Mouse (Mus musculus): ENCODE measurements around the gene Slu7. TPM values are rescaled to one million over a fixed set of nuclear protein-coding genes. Genes with fewer than 3 reads are reported as not detected.

Slu7 gene
- total RNA-seq, 1 experiment from 2014 or later, result 184 TPM

- ATAC-seq (replicated peaks; ENCODE audit: insufficient number of reproducible peaks, low FRiP score, low TSS enrichment, poor library complexity, severe bottlenecking), result peak; percentile 60; the same call in 1 of the 2 replicates
Measured at GRCm38 (mm10) chr11:43412771-43413451, 20.6 kb upstream of the Slu7 start.

- no peak for ATAC-seq (replicated peaks; ENCODE audit: insufficient number of reproducible peaks, low FRiP score, low TSS enrichment, poor library complexity, severe bottlenecking)
Measured at GRCm38 (mm10) chr11:43417201-43417600, 16.3 kb upstream of the Slu7 start.

GRCm38 (mm10) chr11:43424386-43424785 is 9.2 kb upstream of the Slu7 start:
- no peak for ATAC-seq (replicated peaks; ENCODE audit: insufficient number of reproducible peaks, low FRiP score, low TSS enrichment, poor library complexity, severe bottlenecking)

GRCm38 (mm10) chr11:43425166-43425709 is 8.3 kb upstream of the Slu7 start:
- no peak for ATAC-seq (replicated peaks; ENCODE audit: insufficient number of reproducible peaks, low FRiP score, low TSS enrichment, poor library complexity, severe bottlenecking)

- peak; percentile 99 for ATAC-seq (replicated peaks; ENCODE audit: insufficient number of reproducible peaks, low FRiP score, low TSS enrichment, poor library complexity, severe bottlenecking)
Measured at GRCm38 (mm10) chr11:43425824-43426413, 7.6 kb upstream of the Slu7 start, which contains the start of gene Pttg1. Pttg1 (minus strand) TSS chr11:43426251.

- ATAC-seq (replicated peaks; ENCODE audit: insufficient number of reproducible peaks, low FRiP score, low TSS enrichment, poor library complexity, severe bottlenecking), result no peak
Measured at GRCm38 (mm10) chr11:43426414-43426884, 7.1 kb upstream of the Slu7 start.

GRCm38 (mm10) chr11:43434024-43434407 is 472 bp downstream of the Slu7 start:
- ATAC-seq (replicated peaks; ENCODE audit: insufficient number of reproducible peaks, low FRiP score, low TSS enrichment, poor library complexity, severe bottlenecking), result 0 out of 2 replicates have a peak, but pooled peaks have one; percentile 7

GRCm38 (mm10) chr11:43441121-43441520 is 7.6 kb downstream of the Slu7 start:
- no peak for ATAC-seq (replicated peaks; ENCODE audit: insufficient number of reproducible peaks, low FRiP score, low TSS enrichment, poor library complexity, severe bottlenecking)

GRCm38 (mm10) chr11:43443183-43443582 is 9.6 kb downstream of the Slu7 start:
- ATAC-seq (replicated peaks; ENCODE audit: insufficient number of reproducible peaks, low FRiP score, low TSS enrichment, poor library complexity, severe bottlenecking), result no peak

GRCm38 (mm10) chr11:43449916-43450315 is 16.4 kb downstream of the Slu7 start:
- ATAC-seq (replicated peaks; ENCODE audit: insufficient number of reproducible peaks, low FRiP score, low TSS enrichment, poor library complexity, severe bottlenecking), result no peak

- ATAC-seq (replicated peaks; ENCODE audit: insufficient number of reproducible peaks, low FRiP score, low TSS enrichment, poor library complexity, severe bottlenecking), result no peak
Measured at GRCm38 (mm10) chr11:43451322-43451721, 17.8 kb downstream of the Slu7 start.

GRCm38 (mm10) chr11:43452266-43452665 is 18.7 kb downstream of the Slu7 start:
- ATAC-seq (replicated peaks; ENCODE audit: insufficient number of reproducible peaks, low FRiP score, low TSS enrichment, poor library complexity, severe bottlenecking), result no peak

GRCm38 (mm10) chr11:43463204-43463603 is 29.7 kb downstream of the Slu7 start:
- no peak for ATAC-seq (replicated peaks; ENCODE audit: insufficient number of reproducible peaks, low FRiP score, low TSS enrichment, poor library complexity, severe bottlenecking)

- ATAC-seq (replicated peaks; ENCODE audit: insufficient number of reproducible peaks, low FRiP score, low TSS enrichment, poor library complexity, severe bottlenecking), result no peak
Measured at GRCm38 (mm10) chr11:43470118-43470517, 36.6 kb downstream of the Slu7 start.

GRCm38 (mm10) chr11:43470881-43471820 is 37.6 kb downstream of the Slu7 start:
- ATAC-seq (replicated peaks; ENCODE audit: insufficient number of reproducible peaks, low FRiP score, low TSS enrichment, poor library complexity, severe bottlenecking), result no peak

- ATAC-seq (replicated peaks; ENCODE audit: insufficient number of reproducible peaks, low FRiP score, low TSS enrichment, poor library complexity, severe bottlenecking), result no peak
Measured at GRCm38 (mm10) chr11:43473115-43473514, 39.6 kb downstream of the Slu7 start.

GRCm38 (mm10) chr11:43473635-43474224 is 40.2 kb downstream of the Slu7 start:
- ATAC-seq (replicated peaks; ENCODE audit: insufficient number of reproducible peaks, low FRiP score, low TSS enrichment, poor library complexity, severe bottlenecking), result no peak

- no peak for ATAC-seq (replicated peaks; ENCODE audit: insufficient number of reproducible peaks, low FRiP score, low TSS enrichment, poor library complexity, severe bottlenecking)
Measured at GRCm38 (mm10) chr11:43474225-43474774, 40.8 kb downstream of the Slu7 start, which contains the start of gene C1qtnf2. C1qtnf2 (plus strand) TSS chr11:43474276.

Data from monocyte, adult 5-6 weeks (primary cell).